Mouse (Mus musculus) urinary bladder, postnatal 10 days (tissue): ENCODE measurements around the gene Gm21783.
"Not testable (repeated sequence)": the region's sequence is repeated elsewhere in the genome, so short reads cannot be mapped to it uniquely, and the experiment has no call there.

Experiments
- DNase-seq: peaks from one replicate; pipeline ENCODE4 v3.0.0; 2022; ENCODE audit warnings: low spot score

Gene Gm21783

DNA sequence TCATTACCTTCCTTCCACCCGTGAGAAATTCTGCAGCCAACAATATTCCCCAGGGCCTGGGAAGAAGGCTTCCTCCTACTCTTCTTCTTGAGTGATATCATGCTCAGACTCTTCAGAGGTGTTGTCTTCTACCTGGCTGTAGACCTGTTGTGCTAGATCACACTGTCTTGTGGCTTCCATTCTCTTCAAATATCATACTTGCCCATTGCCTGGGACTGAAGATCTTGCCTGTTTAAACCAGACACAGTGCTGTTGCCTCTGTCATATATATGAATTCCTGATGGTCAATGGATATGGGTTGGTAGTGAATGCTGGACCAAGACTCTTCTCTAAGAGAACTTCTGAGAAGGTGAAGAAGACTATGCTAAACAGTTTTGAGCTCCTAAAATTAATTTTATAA, at the start of gene Gm21783:
TSS of gene Gm21783 (minus strand) at position 101 of the 400 bp plus-strand sequence.
- DNase-seq = not testable (repeated sequence)
